Mouse (Mus musculus) NIH3T3 (cell line): ENCODE results near the gene Rap1gap.

Source experiments
- DNase-seq: peaks from one replicate; pipeline ENCODE4 v3.0.0-alpha.2; 2012; ENCODE audit warnings: low read depth

The Rap1gap gene

GRCm38 (mm10) chr4:137661547-137661946 is 3.0 kb upstream of the Rap1gap start:
- DNase-seq, result no peak

DNA sequence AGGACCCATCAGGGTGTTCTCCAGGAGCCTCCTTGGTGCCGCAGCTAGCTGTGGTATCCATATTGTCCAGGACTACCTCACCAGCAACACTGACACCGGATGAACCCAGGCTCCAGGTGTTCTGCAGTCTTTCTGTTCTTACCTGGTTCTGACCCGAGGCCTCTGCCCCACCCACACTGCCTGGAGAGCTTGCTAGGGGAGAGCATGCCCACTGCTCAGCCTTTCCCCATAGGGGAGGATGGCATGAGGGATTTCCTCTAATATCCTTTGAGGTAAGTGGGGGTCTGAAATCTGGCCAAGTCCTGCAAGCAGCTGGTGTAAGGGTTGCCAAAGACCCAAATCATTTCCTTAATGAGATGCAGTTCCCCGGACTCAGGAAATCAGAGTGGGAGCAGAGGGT is 1.0 kb upstream of the Rap1gap start:
- no peak for DNase-seq

- DNase-seq, result no peak
Observed at GRCm38 (mm10) chr4:137664980-137665675, 602 bp downstream of the Rap1gap start.

DNA sequence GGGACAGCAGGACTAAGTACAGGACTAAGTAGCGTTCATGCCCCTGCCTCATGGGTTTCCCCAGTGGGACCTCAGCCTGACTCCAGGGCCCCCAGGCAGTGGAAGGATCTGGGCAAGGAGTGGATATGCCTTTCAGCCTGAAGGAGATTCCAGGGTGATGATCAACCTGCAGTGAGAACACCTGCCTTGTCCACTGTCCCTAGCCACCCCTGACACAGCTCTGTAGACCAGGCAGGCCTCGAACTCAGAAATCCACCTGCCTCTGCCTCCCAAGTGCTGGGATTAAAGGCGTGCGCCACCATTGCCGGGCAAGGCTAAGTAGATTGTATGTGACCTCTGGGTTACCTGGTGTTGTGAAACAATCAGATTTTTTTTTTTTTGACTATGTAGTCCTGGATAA is 1.3 kb downstream of the Rap1gap start:
- no peak for DNase-seq

- no peak for DNase-seq
Observed at GRCm38 (mm10) chr4:137666283-137666957, 1.9 kb downstream of the Rap1gap start.

DNA sequence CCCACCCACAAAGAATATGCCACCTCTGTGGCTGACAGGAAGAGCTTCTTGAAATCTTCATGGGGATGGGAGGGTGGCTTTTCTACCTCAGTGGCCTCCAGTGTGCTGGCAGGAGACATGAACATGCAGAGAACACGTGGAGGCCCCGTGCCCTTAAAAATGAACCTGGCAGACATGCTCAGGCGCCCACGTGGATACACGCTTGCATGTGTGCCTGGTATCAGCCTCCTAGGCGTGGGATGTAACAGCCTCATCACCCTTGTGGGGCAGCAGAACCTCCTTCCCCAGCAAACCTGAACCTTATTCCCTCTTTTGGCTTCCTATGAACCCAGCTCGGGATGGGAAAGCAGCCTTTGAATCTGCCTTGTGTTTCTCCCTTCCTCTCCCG is 2.4 kb downstream of the Rap1gap start:
- DNase-seq, result no peak

DNA sequence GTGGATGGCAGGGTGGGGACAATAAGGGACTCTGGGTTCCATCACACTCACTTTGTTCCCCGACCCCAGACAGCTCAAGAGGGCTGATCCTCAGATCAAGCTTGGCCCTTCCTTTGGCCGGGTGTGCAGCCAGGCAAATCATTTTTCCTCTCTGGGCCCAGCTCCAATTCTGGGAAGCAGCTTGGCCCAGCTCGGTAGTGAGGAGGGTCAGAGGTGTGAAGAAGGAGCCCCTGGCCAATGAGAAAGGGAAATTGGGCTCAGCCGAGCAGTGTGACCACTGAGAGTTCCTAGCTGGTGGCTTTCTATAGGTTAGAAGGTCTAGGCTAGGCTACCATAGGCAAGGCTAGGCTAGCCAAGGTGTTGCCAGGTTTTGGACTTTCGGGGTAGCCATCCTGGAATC is 3.2 kb downstream of the Rap1gap start:
- no peak for DNase-seq

DNA sequence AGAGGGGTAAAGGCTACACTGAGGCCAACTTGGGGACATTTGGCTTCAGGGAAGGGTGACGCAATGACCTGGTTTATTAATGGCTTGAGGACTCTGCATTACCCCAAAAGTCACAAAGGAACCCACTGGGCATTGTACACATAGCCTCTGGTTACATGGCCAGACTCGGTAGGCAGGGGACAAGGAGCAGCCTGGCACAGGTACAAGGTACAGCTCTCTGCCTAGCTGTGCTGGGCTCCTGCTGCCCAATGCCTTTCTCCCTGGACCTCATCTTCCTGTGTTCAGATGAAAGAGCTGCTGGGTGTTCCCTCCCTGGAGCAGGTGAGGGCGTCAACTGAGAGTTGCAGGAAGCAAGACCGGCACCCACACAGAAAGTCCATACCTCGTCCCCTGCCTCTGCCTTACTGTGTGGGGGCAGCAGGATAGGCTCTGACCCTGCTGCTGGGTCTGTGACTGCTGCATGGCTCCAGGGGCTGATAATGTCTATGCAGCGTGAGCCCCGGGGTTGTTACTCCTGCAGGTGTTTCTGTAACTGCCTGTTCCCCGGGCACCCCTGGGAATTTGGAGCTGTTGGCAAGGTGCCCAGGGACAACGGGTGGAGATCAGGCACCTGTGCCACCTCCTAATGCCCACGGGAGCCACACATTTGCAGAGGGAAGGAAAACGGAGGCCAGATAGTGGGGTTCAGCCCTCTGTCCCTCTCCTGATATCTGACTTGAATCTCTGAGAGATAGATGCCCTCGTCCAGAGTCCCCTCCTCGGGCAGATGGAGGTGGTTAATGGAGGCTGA is 7.4 kb downstream of the Rap1gap start:
- no peak for DNase-seq

GRCm38 (mm10) chr4:137675566-137675965 is 11.0 kb downstream of the Rap1gap start:
- DNase-seq, result no peak

- peak; percentile 78 for DNase-seq
Observed at GRCm38 (mm10) chr4:137676057-137676456, 11.5 kb downstream of the Rap1gap start.

DNA sequence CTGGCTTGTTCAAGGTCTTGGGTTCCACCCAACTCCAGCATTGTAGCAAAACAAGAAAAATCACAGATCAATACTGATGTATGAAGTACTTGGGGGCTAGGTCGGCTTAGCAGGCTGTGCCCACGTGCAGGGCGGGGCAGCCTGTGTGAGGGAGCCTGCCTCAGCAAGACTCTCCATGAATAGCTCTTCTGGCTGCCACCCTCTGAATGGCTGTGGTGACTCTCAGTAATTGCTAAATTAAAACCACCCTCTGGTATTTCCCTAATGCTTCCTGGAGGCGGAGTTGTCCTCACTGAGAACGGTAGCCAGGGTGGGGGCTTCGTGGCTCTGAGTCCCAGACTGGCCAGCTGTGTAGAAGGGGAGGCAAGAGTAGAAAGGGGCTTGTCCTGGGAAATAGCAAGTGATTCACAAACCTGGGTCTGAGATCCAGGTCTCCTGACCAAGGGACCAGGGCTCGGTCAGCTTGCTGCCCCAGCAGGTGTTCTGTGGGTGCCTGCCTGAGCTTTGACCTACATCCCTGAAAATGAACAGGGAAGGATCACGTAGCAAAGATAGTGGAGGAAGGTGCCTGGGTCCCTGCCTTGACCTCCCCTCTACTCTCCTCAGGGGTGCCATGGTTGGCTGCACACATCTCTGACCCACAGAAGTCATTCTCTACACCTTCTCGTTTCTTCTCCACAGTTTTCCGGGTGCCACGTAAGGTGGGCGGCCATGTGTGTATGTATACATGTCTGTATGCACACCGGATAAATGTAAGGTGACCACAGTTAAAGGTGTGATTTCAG is 12.4 kb downstream of the Rap1gap start:
- DNase-seq, result no peak

GRCm38 (mm10) chr4:137677906-137678305 is 13.4 kb downstream of the Rap1gap start:
- DNase-seq, result no peak

GRCm38 (mm10) chr4:137678568-137678967 is 14.0 kb downstream of the Rap1gap start:
- DNase-seq, result no peak

DNA sequence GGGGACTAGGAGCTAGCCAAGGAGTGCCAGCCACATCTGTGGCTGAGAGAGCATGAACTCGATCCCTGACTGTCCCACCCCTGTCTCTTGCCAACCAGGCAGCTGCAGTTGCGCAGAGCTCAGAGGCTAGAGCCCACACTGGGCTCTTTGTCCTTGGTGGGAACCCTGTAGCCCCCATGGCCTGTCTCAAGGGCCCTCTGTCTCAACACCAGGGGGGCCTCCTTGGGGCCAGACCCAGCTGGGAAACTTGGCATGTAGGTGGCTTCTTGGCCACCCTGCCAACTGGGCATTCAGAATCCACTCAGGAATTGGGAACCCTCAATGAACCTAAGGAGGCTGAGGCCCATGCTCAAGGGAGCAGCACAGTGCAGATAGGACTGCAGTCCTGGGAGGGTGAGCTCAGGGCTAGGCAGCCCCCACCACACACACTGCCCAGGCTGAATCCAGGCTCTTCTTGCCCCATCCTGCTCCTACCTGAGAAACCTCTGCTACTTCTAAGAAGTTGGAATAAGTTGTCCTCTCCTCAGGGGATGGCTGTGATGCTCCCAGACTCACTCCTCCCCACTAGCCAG is 15.5 kb downstream of the Rap1gap start:
- DNase-seq, result no peak

DNA sequence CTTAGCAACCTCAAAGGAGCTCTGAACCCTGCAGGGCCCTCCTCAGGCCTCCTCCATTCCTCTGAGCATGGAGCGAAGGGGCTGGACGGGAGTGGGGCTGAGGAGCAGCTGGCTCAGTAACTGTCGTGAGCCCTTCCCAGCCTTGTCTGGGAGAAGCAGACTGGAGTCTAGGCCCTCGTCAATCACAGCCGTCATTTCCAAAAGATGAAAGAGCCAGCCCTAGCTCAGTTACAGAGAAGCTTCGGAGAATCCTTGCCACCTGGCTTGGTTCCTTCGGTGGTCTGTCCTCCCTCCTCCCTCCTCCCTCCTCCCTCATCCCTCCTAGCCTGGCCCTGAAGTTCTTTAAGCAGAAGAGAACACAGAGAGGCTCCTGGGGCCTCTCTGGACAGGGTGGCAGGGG is 16.2 kb downstream of the Rap1gap start:
- no peak for DNase-seq

GRCm38 (mm10) chr4:137681408-137682104 is 17.0 kb downstream of the Rap1gap start:
- DNase-seq, result no peak

DNA sequence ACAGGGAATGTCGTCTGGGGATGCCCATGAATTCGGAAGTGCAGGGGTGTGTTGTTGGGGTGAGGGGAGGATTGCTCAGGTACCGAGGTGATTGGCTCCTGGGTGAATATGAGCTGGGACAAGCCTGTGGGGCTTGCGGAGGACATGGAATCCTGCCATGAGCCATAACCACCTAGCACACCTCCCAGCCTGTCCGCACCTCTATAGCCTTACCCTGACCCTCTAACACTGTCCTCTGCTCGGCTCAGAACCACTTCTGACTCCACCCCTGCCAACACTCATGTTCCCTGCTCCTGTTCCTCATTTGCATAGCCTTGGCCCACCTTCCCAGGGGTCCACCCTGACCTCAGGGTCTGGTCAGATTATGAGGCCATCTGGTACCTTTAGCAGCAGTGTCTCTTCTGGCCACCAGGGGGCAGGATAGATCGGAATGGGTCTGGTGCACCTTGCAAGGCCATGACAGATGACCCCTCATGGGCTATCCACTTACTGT is 18.5 kb downstream of the Rap1gap start:
- DNase-seq, result peak; percentile 29

- no peak for DNase-seq
Observed at GRCm38 (mm10) chr4:137684830-137685343, 20.4 kb downstream of the Rap1gap start.

DNA sequence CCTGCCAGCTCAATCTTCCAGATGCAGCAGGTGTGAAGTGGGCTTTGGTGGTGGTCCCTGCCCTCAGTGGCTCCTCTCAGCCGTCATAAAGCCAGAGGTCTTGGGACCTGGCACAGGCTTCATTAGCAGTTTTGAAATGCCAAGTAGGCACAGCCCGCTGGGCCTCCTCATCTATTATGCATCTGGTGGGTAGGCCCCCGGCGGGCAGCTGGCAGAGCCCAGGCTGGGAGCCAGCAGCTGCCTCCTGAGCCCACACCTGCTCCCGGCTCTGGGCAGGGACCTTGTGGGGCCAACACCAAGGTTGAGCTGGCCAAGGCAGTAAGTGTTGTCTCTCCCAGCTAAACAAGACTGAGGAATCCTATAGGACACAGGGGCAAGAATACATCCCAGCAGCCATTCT is 21.8 kb downstream of the Rap1gap start:
- DNase-seq, result no peak

DNA sequence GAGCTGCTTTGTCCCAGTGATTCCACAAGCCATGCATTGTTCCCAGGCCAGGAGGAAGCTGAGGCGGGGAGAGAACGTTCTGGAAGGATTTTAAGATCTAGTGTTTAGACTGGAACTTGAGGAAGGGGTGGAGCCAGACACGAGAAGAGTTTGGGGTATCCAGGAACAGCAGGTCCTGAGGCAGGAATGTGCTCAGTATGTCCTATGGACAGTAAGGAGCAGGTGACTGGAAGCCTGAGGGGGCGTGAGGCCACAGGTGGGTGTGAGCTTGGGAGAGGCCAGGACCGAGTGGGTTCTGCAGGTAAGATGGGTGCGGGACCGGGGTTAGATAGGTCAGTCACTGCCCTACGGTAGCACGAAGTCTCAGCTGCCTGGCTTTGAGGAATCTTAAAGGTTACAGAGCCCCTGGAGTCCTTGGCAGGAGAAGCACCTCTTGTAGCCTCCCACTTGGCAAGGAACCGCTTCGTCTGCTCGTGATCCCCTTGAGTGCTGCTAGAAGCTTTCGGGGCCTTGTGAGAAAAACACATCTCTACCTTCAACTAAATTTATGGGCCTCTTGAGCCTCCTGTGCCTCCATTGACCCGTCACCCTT is 22.8 kb downstream of the Rap1gap start:
- DNase-seq, result no peak
